Mouse (Mus musculus) embryonic fibroblast, embryonic 13.5 days (primary cell): ENCODE results near the gene Pitpnc1.

Experiments used
- CTCF ChIP-seq: IDR thresholded peaks from 2 replicates; pipeline ENCODE4 v1.5.1; 2011; ENCODE audit warnings: mild to moderate bottlenecking, control low read depth, low read length, moderate library complexity, borderline replicate concordance; ENCODE audit not compliant: insufficient read depth
- POLR2A ChIP-seq: IDR thresholded peaks from 2 replicates; pipeline ENCODE4 v1.6.1; 2011; ENCODE audit warnings: low read depth, mild to moderate bottlenecking, control low read depth, low read length, moderate library complexity

GRCm38 (mm10) chr11:107414996-107415747 lies 55.3 kb downstream of the Pitpnc1 start:
- TF ChIP-seq CTCF (no peak), POLR2A (no peak)
